Mouse (Mus musculus): ENCODE data around the gene Akap8l. TPM values are rescaled to one million over a fixed set of nuclear protein-coding genes. Genes with fewer than 3 reads are reported as not detected.

The Akap8l gene
- 100 to 1,000 TPM; 224 to 249 TPM for total RNA-seq (2023)

GRCm38 (mm10) chr17:32350382-32350983 lies at the start of gene Akap8l:
Gene Akap8l, minus strand, starts transcription at chr17:32350607.

GRCm38 (mm10) chr17:32389101-32389659 lies 38.8 kb upstream of the Akap8l start, which contains the start of gene Wiz:
Gene Wiz, minus strand, starts transcription at chr17:32389439.

GRCm38 (mm10) chr17:32320597-32321389 lies 29.6 kb downstream of the Akap8l start, which contains the start of gene Akap8:
Gene Akap8, minus strand, starts transcription at chr17:32321238.

GRCm38 (mm10) chr17:32284262-32285137 lies 65.9 kb downstream of the Akap8l start, which contains the start of gene Brd4:
Gene Brd4, minus strand, starts transcription at chr17:32284722.

Other genes with a start within 250 kb of the Akap8l start
- gene Notch3, start 183.8 kb downstream of the Akap8l start, total RNA-seq (2023), result not detected
- 1 to 10 TPM; 1.6 to 2.2 TPM for gene Ephx3, start 161.1 kb downstream of the Akap8l start, total RNA-seq (2023)
- 100 to 1,000 TPM; 291 to 310 TPM for gene Brd4, start 65.9 kb downstream of the Akap8l start, total RNA-seq (2023)
- gene Akap8, start 29.4 kb downstream of the Akap8l start, total RNA-seq (2023), result 100 to 1,000 TPM; 321 to 345 TPM
- 10 to 100 TPM; 39.2 to 41.5 TPM for gene Wiz, start 38.8 kb upstream of the Akap8l start, total RNA-seq (2023)
- 100 to 1,000 TPM; 340 to 356 TPM for gene Rasal3, start 53.0 kb upstream of the Akap8l start, total RNA-seq (2023)
- 10 to 100 TPM; 35.9 to 45.0 TPM for gene Pglyrp2, start 73.6 kb upstream of the Akap8l start, total RNA-seq (2023)
- not detected for gene Cyp4f39, start 102.1 kb upstream of the Akap8l start, total RNA-seq (2023)
- gene Cyp4f17, start 155.4 kb upstream of the Akap8l start, total RNA-seq (2023), result under 1 TPM; 0.23 to 0.36 TPM
- gene Cyp4f16, start 186.0 kb upstream of the Akap8l start, total RNA-seq (2023), result 1 to 10 TPM; 2.2 to 4.1 TPM

All from B cell, adult 67 days (primary cell).